Mouse (Mus musculus) heart, postnatal 0 days (tissue): ENCODE measurements around the gene Epc2. TPM values are rescaled to one million over a fixed set of nuclear protein-coding genes. Genes with fewer than 3 reads are reported as not detected.

ENCODE experiments used
- ATAC-seq: fragments of 200-750 bp; cut with Nextera tagmentation; 2 replicates; pipeline ENCODE4 v1.8.0; 2017; ENCODE audit warnings: low read depth, moderate number of reproducible peaks, moderate library complexity; ENCODE audit not compliant: insufficient read depth
- DNase-seq: peaks from one replicate; pipeline ENCODE4 v3.0.0-alpha.2; 2016; ENCODE audit warnings: low spot score
- H3K27ac ChIP-seq: fragments of 300-500 bp; sonication (generic); 2 replicates; pipeline ENCODE4 v1.5.1; 2014; ENCODE audit warnings: low read depth, mild to moderate bottlenecking
- H3K27me3 ChIP-seq: fragments of 300-500 bp; sonication (generic); 2 replicates; pipeline ENCODE4 v1.6.1; 2014; ENCODE audit warnings: low read length, mixed read lengths; ENCODE audit not compliant: control insufficient read depth, insufficient read depth
- H3K36me3 ChIP-seq: fragments of 300-500 bp; sonication (generic); replicated peaks from 2 replicates; pipeline ENCODE4 v1.6.1; 2014; ENCODE audit warnings: low read length, mixed read lengths; ENCODE audit not compliant: control insufficient read depth, insufficient read depth
- H3K4me1 ChIP-seq: fragments of 300-500 bp; sonication (generic); 2 replicates; pipeline ENCODE4 v1.6.1; 2014; ENCODE audit warnings: antibody characterized with exemption; ENCODE audit not compliant: control insufficient read depth, insufficient read depth
- H3K4me2 ChIP-seq: fragments of 300-500 bp; sonication (generic); 2 replicates; pipeline ENCODE4 v1.6.1; 2014; ENCODE audit warnings: low read depth, mild to moderate bottlenecking, low read length, moderate library complexity
- H3K4me3 ChIP-seq: fragments of 300-500 bp; sonication (generic); 2 replicates; pipeline ENCODE4 v1.5.1; 2014; ENCODE audit warnings: low read depth, low read length
- H3K9ac ChIP-seq: fragments of 300-500 bp; sonication (generic); replicated peaks from 2 replicates; pipeline ENCODE4 v1.6.1; 2014; ENCODE audit warnings: low read depth, low read length, mixed read lengths
- H3K9me3 ChIP-seq: fragments of 300-500 bp; sonication (generic); replicated peaks from 2 replicates; pipeline ENCODE4 v1.6.1; 2016; ENCODE audit warnings: low read length; ENCODE audit not compliant: control insufficient read depth
- CTCF ChIP-seq: IDR thresholded peaks from 2 replicates; pipeline ENCODE4 v1.5.1; 2016; ENCODE audit warnings: antibody characterized with exemption, control low read depth, low read depth
- EP300 ChIP-seq: IDR thresholded peaks from 2 replicates; pipeline ENCODE4 v1.6.1; 2016; ENCODE audit warnings: antibody characterized with exemption, low read depth
- WGBS: fragments of 180-500 bp; shearing (Covaris S2); extraction: QIAGEN DNeasy Blood & Tissue Kit; methylation state at CpG from one replicate; pipeline ENCODE4 v1.1.7; 2014; 5-methylcytosine and 5-hydroxymethylcytosine counted together
- polyA plus RNA-seq: library from polyadenylated mRNA; unstranded; fragments of >200 nt; fragmentation: Nextera tagmentation; extraction: Ambion mirVana; gene quantifications from 2 replicates; pipeline ENCODE4 v1.2.1, GENCODE M21; 2015
- total RNA-seq: library from RNA; depleted of rRNA; stranded (reverse); fragments of >200 nt; gene quantifications from 2 replicates; pipeline ENCODE4 v1.2.3, GENCODE M21; 2014; ENCODE audit warnings: low replicate concordance

Gene Epc2
- total and polyA plus RNA-seq, 2 experiments from 2014 or later: 3.2 to 7.1 TPM

- ATAC-seq: no peak
- TF ChIP-seq EP300 (no peak), CTCF (no peak)
- 82% methylated on average over 3 of the region's 3 CpGs for WGBS
- Histone ChIP-seq H3K36me3 (no peaks in the 10 kb centered on the region), H3K27ac (no peak overlapping the region), H3K9ac (no peak overlapping the region), H3K4me3 (no peak overlapping the region), H3K4me2 (no peak overlapping the region), H3K27me3 (no peaks in the 10 kb centered on the region), H3K4me1 (peaks cover 6% of the 10 kb centered on the region; the same call in 1 of the 2 replicates), H3K9me3 (no peaks in the 10 kb centered on the region)
- DNase-seq: no peak
Measured at GRCm38 (mm10) chr2:49420396-49420795, 30.9 kb upstream of the Epc2 start.

DNA sequence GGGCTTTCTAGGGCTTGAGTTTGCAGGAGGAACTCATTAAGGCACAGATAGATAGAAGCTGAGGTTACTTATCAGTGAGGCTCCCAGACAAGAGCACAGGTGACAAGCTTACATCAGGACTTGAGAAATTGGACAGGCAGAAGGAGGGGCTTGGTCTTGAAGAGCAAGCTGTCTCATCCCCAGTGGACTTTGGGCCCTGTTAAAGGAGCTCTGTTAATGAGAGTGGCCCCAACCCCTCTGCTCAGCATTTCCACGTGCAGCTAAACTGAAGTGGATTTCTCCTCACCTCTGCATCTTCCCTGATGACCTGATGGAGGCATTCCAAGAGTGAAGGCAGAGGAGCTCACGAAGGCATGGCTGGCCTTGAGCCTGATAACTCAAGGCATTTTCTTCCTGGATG lies 27.4 kb upstream of the Epc2 start:
- no peak overlapping the region for H3K27ac ChIP-seq
- H3K36me3 ChIP-seq: no peaks in the 10 kb centered on the region
- H3K4me2 ChIP-seq: no peak overlapping the region
- WGBS: 68% methylated on average over 2 of the region's 2 CpGs
- TF ChIP-seq EP300: no peak
- TF ChIP-seq CTCF: no peak
- H3K4me1 ChIP-seq: no peaks in the 10 kb centered on the region
- no peak for DNase-seq
- no peaks in the 10 kb centered on the region for H3K27me3 ChIP-seq
- ATAC-seq: no peak
- H3K9ac ChIP-seq: no peak overlapping the region
- H3K9me3 ChIP-seq: no peaks in the 10 kb centered on the region
- H3K4me3 ChIP-seq: no peak overlapping the region

- H3K9ac ChIP-seq: no peak overlapping the region
- TF ChIP-seq EP300: no peak
- no peak for TF ChIP-seq CTCF
- H3K9me3 ChIP-seq: no peaks in the 10 kb centered on the region
- H3K4me1 ChIP-seq: no peaks in the 10 kb centered on the region
- no peak overlapping the region for H3K4me3 ChIP-seq
- H3K4me2 ChIP-seq: no peak overlapping the region
- DNase-seq: no peak
- H3K36me3 ChIP-seq: no peaks in the 10 kb centered on the region
- H3K27me3 ChIP-seq: no peaks in the 10 kb centered on the region
- WGBS: 68% methylated on average over 4 of the region's 4 CpGs
- H3K27ac ChIP-seq: no peak overlapping the region
- no peak for ATAC-seq
Measured at GRCm38 (mm10) chr2:49424788-49425187, 26.5 kb upstream of the Epc2 start.

DNA sequence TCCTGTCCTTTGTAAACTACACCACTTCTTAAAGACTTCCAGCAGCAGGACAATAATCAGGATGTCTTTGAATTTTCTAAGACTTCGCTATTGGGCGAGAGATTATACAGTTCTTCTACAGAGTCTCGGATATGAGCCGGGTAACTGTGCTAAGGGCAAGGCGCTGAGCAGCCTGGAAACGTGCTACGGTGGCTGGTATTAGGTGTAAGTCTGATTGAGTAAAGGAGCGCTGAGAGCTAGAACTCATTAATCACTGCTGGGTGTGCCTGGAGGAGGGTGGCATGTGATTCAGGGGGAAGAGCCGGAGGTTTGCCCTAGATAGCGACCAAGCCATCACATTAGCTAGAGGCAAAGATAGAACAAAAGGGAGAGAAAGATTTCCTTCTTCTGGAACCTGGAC lies 25.1 kb upstream of the Epc2 start:
- WGBS: 58% methylated on average over 10 of the region's 10 CpGs
- Histone ChIP-seq H3K9me3 (no peaks in the 10 kb centered on the region), H3K27ac (no peak overlapping the region), H3K4me2 (no peak overlapping the region), H3K36me3 (no peaks in the 10 kb centered on the region), H3K4me3 (no peak overlapping the region), H3K27me3 (no peaks in the 10 kb centered on the region), H3K4me1 (no peaks in the 10 kb centered on the region), H3K9ac (no peak overlapping the region)
- no peak for TF ChIP-seq EP300
- no peak for TF ChIP-seq CTCF
- DNase-seq: no peak
- ATAC-seq: no peak

- WGBS: 74% methylated on average over 1 of the region's 1 CpGs
- DNase-seq: no peak
- no peaks in the 10 kb centered on the region for H3K4me1 ChIP-seq
- no peak for ATAC-seq
- no peaks in the 10 kb centered on the region for H3K36me3 ChIP-seq
- no peak overlapping the region for H3K9ac ChIP-seq
- H3K4me3 ChIP-seq: no peak overlapping the region
- no peaks in the 10 kb centered on the region for H3K9me3 ChIP-seq
- H3K27me3 ChIP-seq: no peaks in the 10 kb centered on the region
- TF ChIP-seq EP300 (no peak), CTCF (no peak)
- H3K27ac ChIP-seq: no peak overlapping the region
- H3K4me2 ChIP-seq: no peak overlapping the region
Measured at GRCm38 (mm10) chr2:49431015-49431414, 20.3 kb upstream of the Epc2 start.

DNA sequence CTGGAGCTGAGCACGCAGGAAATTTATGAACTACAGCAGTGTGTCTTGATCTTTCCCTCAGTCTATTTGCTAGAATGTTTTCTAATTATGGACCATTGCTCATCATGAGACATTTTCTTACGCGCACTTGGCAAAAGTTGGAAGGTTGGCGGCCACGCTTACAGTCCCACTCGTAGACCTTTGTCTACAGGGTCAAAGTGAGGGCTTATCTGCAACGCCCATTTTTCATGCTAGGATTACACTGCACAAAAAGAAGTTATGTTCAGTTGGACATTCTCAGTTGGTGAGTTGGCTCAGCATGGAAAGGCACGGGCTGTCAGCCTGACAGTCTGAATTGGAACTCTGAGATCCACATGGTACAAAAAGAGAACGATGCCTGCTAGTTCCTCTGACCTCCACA lies 18.1 kb upstream of the Epc2 start:
- TF ChIP-seq EP300: no peak
- no peak for TF ChIP-seq CTCF

More for the DNA sequence above, 18.1 kb upstream of the Epc2 start:
- H3K27me3 ChIP-seq: no peaks in the 10 kb centered on the region
- DNase-seq (no peak), ATAC-seq (no peak)
- no peak overlapping the region for H3K4me3 ChIP-seq
- H3K9ac ChIP-seq: no peak overlapping the region
- no peak overlapping the region for H3K4me2 ChIP-seq
- H3K27ac ChIP-seq: no peak overlapping the region
- H3K4me1 ChIP-seq: no peaks in the 10 kb centered on the region
- 46% methylated on average over 9 of the region's 9 CpGs for WGBS
- H3K36me3 ChIP-seq: no peaks in the 10 kb centered on the region
- H3K9me3 ChIP-seq: no peaks in the 10 kb centered on the region
